Mouse (Mus musculus): ENCODE results near the gene Gm6880. TPM values are rescaled to one million over a fixed set of nuclear protein-coding genes. Genes with fewer than 3 reads are reported as not detected.

The Gm6880 gene
- 0.12 TPM in 1 of 2 replicates, not detected in the other for polyA plus RNA-seq (2012; rRNA removed)

GRCm38 (mm10) chrX:74481349-74481885 is at the start of gene Gm6880:
Gene Gm6880 (minus strand): TSS chrX:74481399.

Other genes with a start within 250 kb of the Gm6880 start
- gene Flna, start 231.6 kb downstream of the Gm6880 start, polyA plus RNA-seq (2012; rRNA removed) = 442 and 468 TPM in 2 replicates
- gene Emd, start 226.7 kb downstream of the Gm6880 start, polyA plus RNA-seq (2012; rRNA removed) = 87.2 and 92.3 TPM in 2 replicates
- gene Rpl10, start 210.6 kb downstream of the Gm6880 start, polyA plus RNA-seq (2012; rRNA removed) = 1,398 and 1,478 TPM in 2 replicates
- gene Taz, start 199.5 kb downstream of the Gm6880 start, polyA plus RNA-seq (2012; rRNA removed) = 94.8 and 95.4 TPM in 2 replicates
- gene Dnase1l1, start 199.1 kb downstream of the Gm6880 start, polyA plus RNA-seq (2012; rRNA removed) = 5.3 and 7.1 TPM in 2 replicates
- gene Atp6ap1, start 184.3 kb downstream of the Gm6880 start, polyA plus RNA-seq (2012; rRNA removed) = 262 and 275 TPM in 2 replicates
- gene Gdi1, start 176.4 kb downstream of the Gm6880 start, polyA plus RNA-seq (2012; rRNA removed) = 1,288 and 1,327 TPM in 2 replicates
- gene Fam50a, start 168.4 kb downstream of the Gm6880 start, polyA plus RNA-seq (2012; rRNA removed) = 48.8 and 49.0 TPM in 2 replicates
- 261 and 268 TPM in 2 replicates for gene Plxna3, start 152.3 kb downstream of the Gm6880 start, polyA plus RNA-seq (2012; rRNA removed)
- 87.3 and 99.6 TPM in 2 replicates for gene Lage3, start 127.8 kb downstream of the Gm6880 start, polyA plus RNA-seq (2012; rRNA removed)
- gene Ubl4a, start 108.2 kb downstream of the Gm6880 start, polyA plus RNA-seq (2012; rRNA removed) = 56.7 and 57.7 TPM in 2 replicates
- 5.7 and 7.1 TPM in 2 replicates for gene Slc10a3, start 108.0 kb downstream of the Gm6880 start, polyA plus RNA-seq (2012; rRNA removed)
- 36.2 and 39.6 TPM in 2 replicates for gene Fam3a, start 88.1 kb downstream of the Gm6880 start, polyA plus RNA-seq (2012; rRNA removed)
- 18.0 and 19.5 TPM in 2 replicates for gene Ikbkg, start 88.1 kb downstream of the Gm6880 start, polyA plus RNA-seq (2012; rRNA removed)
- 44.7 and 48.8 TPM in 2 replicates for gene G6pdx, start 52.2 kb downstream of the Gm6880 start, polyA plus RNA-seq (2012; rRNA removed)
- not detected in 2 replicates for gene Olfr1326-ps1, start 93.5 kb upstream of the Gm6880 start, polyA plus RNA-seq (2012; rRNA removed)
- gene Olfr1325, start 111.3 kb upstream of the Gm6880 start, polyA plus RNA-seq (2012; rRNA removed) = not detected in 2 replicates
- gene Gm5640, start 164.2 kb upstream of the Gm6880 start, polyA plus RNA-seq (2012; rRNA removed) = 0.10 and 0.14 TPM in 2 replicates

All from central nervous system, embryonic 14 days (tissue).